Mouse (Mus musculus) forelimb bud, embryonic 11.5 days (tissue): Measurements from ENCODE around the gene Rfx3.

Experiments used
- DNase-seq: peaks from one replicate; pipeline ENCODE4 v3.0.0-alpha.2; 2012; ENCODE audit warnings: low read depth, low spot score

Gene Rfx3

GRCm38 (mm10) chr19:27905976-27906375 lies 105.0 kb downstream of the Rfx3 start:
- no peak for DNase-seq

- no peak for DNase-seq
Observed at GRCm38 (mm10) chr19:27905172-27905571, 105.8 kb downstream of the Rfx3 start.

DNA sequence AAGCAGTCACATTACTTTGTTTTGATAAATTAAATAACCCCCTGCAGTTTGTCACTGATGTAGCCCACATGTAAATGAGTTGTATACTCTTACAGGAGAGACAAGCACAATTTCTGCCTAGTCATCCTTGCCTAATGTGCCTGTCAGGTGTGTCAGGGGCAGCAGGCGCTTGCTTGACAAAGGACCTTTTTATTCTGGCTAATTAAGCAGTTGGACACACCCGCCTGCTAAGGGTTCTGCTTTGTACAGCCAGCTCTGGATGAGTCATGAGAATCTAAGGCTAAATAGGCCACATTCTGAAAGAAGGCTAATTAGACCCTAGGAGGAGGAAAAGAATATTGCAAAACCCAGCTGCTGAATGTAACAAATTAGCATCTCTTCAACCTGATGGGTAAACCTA lies 106.3 kb downstream of the Rfx3 start:
- peak; percentile 9 for DNase-seq

- DNase-seq: no peak
Observed at GRCm38 (mm10) chr19:27904209-27904608, 106.8 kb downstream of the Rfx3 start.

DNA sequence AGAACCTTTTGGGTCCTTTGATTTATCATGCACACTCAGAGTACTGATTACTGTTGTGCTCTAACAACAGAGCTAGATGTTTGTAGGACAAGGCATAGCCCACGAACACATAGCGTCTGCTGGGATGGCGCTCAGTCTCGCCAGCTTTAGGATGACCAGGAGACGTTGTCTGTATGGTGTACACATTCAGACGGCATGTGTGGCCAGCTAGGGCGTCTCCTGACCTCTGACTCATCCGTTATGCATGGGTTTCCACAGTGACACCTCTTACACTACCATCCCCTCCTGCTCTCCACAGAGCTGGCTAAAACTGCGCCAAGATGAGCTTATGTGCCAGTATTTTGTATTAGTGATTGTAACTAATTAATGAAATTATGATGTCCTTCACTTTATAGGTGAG lies 108.4 kb downstream of the Rfx3 start:
- no peak for DNase-seq

GRCm38 (mm10) chr19:27901693-27902092 lies 109.3 kb downstream of the Rfx3 start:
- no peak for DNase-seq

DNA sequence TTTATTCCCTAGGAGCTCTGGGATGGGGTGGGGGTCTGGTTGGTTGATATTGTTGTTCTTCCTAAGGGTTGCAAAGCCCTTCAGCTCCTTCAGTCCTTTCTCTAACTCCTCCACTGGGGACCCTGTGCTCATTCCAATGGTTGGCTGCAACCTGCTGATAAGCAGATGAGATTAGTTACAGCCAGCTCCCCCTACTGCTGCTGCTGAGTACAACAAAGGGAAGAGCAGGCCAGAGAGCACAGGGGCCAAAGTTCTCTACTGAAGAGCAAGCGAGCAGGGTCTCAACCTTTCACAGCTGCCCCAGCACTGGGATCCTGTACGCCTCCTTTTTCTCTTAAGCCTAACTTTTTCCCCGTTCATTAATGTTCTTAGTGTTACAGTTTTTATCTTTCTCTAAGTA lies 126.4 kb downstream of the Rfx3 start:
- DNase-seq: no peak

DNA sequence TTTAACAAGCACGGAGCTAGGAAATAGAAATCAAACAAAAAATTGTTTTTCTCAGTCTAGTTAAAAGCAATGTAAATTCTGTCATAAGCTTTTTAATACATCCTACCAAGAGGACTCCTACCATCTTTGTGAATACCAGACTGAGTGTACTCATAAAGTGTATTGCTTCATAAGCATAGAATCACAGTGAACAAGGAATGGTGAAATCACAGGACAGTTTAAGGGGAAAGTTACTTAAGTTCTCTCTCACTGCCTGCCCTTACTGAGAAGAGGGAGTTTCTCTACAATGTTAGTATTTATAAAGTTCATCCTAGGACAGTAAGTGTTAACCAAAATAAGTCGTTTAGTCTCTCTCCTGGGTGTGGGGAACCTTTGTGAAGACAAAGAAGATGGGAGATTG lies 133.5 kb downstream of the Rfx3 start:
- no peak for DNase-seq

DNA sequence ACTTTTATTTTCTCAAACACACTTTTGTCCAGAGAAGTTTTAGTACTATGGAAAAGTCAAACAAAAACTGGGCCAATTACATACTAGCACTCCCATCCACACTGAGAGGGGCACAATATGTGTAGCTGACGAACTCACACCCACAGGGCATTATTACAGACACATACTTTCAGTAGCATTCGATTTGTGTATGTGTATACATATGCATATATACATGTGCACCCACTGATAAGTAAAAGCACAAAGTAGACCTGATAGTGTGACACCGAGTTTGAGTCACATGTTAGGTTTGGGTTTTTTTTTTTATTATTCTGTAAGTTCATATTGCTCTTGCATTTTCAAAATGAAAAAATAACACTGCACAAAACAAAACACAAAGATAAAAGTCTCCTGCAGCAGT lies 140.2 kb downstream of the Rfx3 start:
- no peak for DNase-seq

- no peak for DNase-seq
Observed at GRCm38 (mm10) chr19:27859641-27860040, 151.3 kb downstream of the Rfx3 start.

DNA sequence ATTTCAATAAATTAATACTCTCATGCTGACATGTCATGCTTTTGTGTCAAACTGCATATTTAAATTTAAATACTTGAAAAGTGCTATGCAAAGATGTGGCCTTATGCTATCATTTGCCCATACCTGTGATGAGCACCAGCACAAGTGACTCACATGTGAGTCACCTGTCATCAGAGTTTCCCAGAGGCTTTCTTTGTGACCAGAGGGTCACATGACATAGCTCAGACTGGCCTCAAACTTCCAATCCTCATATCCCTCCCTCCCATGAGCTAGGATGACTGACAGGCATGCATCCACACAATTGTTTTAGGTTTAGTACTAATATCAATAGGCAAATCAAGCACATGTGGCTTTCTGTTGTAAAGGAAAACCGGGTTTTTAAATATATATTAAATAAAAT lies 162.0 kb downstream of the Rfx3 start:
- no peak for DNase-seq

DNA sequence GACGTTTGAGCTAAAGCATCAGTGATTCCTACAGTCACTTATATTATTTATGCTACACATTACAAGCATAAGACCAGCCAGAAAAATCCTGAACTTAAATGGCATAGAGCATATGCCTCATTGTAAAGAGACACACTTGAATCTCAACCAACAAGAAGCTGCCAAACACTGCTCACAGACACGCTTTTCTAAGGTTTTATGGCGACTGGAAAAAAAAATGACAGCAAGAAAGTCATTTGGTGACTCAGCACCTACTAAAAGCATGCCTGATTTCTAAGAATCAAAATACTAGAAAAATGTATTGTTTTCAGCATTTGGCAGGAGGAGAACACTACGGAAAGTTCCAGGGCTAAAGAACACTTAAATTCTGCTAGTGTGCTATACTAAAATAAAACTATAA lies 163.9 kb downstream of the Rfx3 start:
- DNase-seq: no peak

DNA sequence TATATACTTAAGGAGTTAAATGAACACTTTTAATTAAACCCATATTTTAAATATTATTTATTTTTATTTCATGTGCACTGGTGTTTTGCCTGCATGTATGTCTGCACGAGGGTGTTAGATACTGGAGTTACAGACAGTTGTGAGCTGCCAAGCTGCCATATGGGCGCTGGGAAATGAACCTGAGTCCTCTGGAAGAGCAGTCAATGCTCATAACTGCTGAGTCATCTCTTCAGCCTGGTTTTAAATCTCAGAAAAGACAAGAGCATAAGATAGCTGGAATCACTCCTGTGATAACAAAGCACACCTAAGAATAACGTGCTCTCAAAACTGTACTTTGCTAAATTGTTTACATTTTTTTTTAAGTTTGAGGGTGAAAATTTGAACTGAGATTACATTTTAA lies 172.3 kb downstream of the Rfx3 start:
- no peak for DNase-seq

GRCm38 (mm10) chr19:27838041-27838440 lies 172.9 kb downstream of the Rfx3 start:
- no peak for DNase-seq

GRCm38 (mm10) chr19:27832448-27832847 lies 178.5 kb downstream of the Rfx3 start:
- no peak for DNase-seq

DNA sequence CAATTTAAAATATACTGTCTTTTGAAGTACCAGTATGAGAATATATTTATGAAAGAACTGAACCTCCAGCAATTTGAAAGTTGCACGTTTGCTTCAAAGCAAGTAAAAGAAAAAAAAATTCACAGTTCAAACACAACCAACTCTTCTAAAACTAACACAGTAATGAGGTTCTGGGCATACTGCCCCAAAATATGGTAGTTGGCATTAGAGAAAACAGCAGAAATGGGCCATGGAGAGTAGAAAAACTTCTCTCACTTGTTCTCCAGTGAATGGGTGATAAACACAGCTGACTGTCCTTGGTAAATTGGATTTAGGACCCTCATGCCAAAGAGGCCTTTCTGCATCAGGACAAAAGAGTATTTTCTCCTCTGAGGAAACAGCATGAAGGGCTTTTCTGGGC lies 182.7 kb downstream of the Rfx3 start:
- DNase-seq: no peak

DNA sequence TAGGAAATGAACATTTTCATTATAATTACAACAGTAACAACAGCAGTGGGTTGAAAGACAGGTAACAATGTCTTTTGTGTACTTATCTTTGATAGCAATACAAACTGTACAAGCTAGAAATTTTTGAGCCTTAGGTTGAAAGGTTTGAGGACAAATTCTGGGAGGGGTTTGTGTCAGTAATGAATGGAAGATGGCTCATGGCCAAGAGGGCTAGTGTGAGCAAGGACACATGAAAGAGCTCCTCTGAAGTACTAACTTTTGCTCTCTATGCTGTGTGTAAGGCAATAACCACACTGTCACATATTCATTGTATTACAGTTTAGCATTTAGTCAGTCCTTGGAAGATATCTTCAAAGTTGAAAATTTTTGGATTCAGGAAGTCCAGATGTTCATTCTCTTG lies 193.3 kb downstream of the Rfx3 start:
- no peak for DNase-seq

GRCm38 (mm10) chr19:27780030-27780429 lies 230.9 kb downstream of the Rfx3 start:
- DNase-seq: no peak

GRCm38 (mm10) chr19:27770716-27771265 lies 240.2 kb downstream of the Rfx3 start:
- no peak for DNase-seq

GRCm38 (mm10) chr19:27768444-27768843 lies 242.5 kb downstream of the Rfx3 start:
- no peak for DNase-seq

GRCm38 (mm10) chr19:27760309-27760708 lies 250.7 kb downstream of the Rfx3 start:
- no peak for DNase-seq

DNA sequence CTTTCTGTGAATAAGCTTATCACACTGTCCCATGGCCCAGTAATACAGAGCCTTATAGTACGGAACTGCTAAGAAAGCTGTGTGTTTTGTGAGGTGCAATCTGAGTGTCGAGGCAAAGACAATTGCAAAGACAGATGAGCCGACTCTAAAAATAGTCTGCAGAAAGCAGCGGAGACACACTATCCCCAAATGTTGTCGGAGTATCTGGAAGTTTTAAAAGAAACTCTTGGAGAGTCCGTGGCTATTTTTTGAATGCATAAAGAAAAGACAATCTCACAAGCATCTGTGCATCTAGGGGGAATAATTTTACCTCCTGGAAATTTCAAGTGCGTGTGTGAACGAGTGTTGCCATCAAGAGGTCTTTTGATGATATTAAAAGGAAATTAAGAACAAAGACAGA lies 251.6 kb downstream of the Rfx3 start:
- DNase-seq: no peak

DNA sequence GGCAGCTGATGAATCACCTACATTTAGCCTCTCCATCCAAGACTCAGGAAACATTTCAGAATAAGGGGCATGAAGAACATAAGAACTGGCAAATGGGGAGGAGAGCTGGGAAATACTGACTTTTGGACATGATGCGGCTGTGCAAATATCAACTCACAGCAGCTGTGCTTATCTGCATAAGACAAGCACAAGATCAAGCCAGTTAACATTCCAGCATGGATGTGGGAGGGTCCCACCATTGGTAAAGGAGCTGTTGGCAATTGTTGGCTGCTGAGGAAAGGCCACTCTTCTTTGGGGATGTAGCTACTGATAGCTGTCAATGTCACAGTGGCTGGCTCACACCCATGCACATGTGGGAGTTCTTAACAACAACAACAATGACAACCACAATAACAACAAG lies 263.7 kb downstream of the Rfx3 start:
- DNase-seq: no peak

DNA sequence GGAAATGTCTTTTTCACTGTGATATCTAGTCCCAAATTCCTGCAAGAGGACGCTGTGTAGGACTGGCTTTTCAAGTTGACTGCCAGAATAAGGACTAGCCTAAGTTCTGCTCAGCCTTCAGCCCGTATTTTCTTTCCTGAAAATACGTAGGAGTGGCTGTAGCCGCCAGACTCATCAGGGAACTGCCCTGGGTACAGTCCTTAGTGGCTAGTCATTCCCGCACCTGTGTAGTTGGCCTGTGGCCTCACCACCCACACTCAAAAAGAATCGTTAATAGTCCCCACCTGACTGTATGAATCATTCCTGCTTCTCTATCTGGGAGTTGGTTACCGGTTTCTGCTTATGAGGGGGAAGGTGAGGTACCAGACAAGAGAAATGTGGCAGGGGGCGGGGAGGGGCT lies 272.1 kb downstream of the Rfx3 start:
- DNase-seq: no peak
